Mouse (Mus musculus) ovary, postnatal 10 days (tissue): ENCODE data around the gene Clstn1.

ENCODE experiments used
- DNase-seq: peaks from one replicate; pipeline ENCODE4 v3.0.0; 2022; ENCODE audit warnings: low spot score

Gene Clstn1

DNA sequence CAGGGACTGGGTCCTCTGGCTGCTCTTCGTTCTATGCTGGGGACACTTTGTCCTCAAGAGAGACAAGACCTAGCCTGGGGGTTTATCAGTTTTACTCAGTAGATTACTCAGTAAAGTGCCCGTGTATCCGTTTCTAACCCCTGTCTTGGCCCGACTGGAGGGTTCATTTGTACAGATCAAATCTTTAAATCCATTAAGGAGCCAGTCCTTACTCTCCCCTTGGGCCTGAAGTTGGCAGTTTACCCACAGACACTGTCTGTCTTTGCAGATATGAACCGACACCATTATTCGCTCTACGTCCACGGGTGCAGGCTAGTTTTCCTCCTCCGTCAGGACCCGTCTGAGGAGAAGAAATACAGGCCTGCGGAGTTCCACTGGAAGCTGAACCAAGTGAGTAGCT lies 48.7 kb downstream of the Clstn1 start:
- DNase-seq: no peak

DNA sequence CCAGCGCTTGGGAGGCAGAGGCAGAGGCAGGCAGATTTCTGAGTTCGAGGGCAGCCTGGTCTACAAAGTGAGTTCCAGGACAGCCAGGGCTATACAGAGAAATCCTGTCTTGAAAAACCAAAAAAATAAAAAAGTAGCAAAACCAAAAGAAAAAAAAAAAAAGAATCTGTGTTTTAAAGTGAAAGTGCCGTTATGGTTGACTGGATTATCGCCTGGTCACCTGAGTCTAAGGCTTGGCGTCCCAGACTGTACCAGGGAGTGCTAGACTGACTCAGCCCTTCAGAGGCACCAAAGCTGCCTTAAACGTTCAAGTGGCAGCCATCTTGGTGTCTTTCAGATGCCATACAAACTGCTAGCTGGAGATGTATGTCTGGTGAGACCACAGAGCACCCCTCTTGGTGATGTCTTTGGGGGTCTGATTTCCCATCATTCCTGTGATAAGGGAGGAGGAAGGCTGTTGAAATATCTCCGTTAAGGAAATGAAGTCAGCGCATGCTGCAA lies 49.7 kb downstream of the Clstn1 start:
- DNase-seq: no peak

DNA sequence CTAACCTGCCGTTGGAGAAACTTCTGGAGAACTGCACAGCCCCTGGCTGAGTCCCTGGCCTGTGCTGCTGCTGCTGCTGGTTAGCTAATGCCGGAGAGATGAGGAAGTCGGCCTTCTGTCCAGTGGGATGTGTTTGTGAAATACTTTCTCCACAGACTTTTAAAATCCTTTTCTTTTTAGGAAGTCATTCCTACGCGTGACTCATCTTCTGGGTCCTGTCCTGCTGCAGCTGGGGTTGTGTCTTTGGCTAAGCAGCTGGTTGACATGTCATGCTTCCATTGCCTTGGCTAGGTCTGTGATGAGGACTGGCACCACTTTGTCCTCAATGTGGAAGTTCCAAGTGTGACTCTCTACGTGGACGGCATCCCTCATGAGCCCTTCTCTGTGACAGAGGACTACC lies 51.7 kb downstream of the Clstn1 start:
- DNase-seq: no peak

DNA sequence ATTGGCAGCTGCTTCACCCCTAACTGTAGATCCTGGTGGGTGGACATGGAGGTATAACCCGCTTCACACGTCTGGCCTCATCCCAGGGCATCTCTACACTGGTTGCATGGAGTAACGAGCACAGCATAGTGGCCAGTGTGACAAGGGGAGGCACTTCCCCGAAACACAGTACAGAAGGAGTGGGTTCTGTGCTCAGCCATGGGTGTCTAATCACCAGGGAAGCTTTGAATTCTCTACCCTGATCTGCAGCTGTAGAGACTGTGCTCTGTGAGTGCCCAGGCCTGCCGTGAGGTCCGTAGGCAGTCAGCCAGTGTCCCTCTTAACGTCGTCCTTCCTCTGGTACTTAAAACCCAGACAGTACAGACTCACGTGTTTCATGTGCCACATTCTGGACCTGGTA lies 54.6 kb downstream of the Clstn1 start:
- no peak for DNase-seq

DNA sequence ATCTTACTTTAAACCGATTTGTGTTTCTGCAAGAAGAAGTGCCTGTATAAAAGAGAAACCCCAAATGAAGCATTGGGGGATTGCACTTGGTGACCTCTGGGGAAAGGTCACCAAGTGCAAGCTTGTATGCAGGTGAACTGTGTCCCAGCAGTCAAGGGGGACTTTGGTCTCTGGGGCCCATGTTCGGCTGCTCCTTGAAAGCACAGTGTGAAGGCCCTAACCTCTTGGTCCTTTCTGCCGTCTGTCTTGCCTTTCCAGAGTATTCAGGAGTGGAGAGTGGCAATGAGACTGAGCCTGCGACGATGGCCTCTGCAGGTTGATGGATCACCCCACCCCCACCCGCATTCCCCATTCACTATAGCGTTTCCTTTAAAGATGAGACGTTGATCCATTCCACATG lies 55.1 kb downstream of the Clstn1 start:
- no peak for DNase-seq

DNA sequence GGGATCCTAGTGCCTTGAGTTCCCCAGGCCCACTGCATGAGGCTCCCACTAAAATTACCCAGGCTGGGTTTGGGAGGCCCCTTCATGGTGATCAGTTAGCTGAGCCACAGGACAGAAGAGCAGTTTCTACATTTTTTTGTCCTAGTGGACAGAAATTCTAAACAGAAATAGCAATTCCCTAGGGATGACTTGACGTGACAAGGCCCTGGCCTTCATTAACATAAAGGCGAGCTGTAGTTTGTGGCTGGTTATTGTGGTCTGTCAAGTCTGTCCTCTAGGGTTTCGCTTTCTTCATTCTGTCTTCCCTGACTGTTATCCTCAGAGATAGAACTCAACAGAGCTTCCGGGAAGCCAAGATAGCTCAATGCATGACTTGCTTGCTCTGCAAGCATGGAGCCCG lies 55.7 kb downstream of the Clstn1 start:
- no peak for DNase-seq

DNA sequence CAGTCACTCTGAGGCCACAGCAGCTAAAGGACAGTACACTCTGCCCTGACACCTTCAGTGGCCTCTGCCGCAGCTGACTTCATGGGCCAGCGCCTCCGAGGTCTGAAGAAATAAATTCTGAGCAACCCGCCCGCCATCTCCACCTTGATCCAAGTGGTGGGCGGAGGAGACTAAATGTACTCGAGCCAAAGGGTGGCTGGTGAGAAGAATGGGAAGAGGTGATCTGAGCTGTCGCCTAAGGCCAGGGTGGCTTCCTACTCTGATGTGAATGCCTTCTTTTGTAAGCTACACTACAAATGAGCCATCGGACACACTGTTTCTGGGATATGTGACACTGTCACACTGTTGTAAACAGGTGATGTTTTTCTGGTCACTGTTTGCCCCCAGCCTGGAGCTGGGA lies 59.5 kb downstream of the Clstn1 start:
- DNase-seq: no peak

DNA sequence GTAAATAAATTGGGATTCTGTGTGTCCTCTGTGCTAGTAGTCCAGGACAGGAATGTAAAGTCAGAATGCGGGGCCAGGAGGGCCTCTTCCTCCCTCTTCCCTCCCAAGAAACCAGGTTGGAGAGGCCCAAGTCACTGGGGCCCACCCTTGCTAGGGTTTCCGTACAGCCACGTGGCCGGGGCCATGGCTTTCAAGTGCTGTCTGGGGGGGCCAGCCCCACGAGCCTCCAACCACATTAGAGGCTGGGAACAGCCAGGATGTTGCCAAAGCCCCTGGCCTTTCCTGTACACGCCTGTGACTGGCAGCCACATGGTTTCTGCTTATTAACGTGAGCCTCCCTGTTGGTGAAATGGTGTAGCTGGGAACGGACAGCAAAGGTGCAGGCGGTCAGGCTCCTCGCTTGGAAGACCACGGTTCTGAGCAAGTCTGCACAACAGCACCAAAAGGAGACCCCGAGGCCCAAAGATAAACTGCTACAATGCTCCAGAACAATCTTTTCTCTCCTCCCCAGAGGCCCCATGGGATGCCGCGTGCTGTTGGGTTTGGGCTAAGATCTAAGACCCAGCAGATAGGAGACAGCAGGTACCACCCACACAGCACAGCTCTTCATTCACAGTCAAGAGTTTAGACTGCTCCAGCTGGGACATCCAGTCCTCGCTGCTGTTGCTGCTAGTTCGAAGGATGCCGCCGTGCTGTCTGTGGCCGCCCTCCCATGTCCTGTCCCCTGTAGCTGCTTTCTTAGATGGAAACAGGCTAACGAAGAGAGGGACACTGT lies 62.0 kb downstream of the Clstn1 start:
- no peak for DNase-seq

DNA sequence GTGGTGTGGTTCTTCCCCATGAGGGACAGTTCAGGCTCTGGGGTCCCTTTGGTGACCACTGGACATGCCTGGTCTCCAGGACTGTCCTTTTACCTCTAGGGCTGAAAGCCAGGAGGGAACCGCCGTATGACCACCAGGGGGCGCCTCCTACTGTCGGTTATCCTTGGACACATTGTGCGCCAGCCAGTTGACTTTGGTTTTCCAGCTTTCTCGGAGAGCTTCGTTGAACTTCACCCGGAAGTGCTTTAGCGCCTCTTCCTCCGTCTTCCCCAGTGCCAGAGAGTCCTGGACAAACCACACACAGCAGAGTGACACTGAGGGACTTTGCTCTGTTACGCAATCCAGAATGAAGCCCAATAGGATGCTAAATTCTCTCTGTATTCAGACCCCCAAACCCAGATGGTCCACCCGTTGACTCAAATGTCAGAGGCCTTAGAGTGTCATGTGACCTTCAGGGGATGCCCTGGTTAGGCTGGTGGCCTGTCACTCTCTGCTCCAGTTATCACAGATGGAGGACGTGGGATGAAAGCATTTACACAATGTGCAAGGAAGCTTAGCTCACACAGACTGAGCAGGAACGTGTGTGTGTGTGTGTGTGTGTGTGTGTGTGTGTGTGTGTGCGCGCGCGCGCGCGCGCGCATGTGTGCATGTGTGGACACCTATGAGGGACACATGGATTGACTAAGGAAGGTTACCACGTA lies 64.4 kb downstream of the Clstn1 start:
- peak; percentile 54 for DNase-seq

DNA sequence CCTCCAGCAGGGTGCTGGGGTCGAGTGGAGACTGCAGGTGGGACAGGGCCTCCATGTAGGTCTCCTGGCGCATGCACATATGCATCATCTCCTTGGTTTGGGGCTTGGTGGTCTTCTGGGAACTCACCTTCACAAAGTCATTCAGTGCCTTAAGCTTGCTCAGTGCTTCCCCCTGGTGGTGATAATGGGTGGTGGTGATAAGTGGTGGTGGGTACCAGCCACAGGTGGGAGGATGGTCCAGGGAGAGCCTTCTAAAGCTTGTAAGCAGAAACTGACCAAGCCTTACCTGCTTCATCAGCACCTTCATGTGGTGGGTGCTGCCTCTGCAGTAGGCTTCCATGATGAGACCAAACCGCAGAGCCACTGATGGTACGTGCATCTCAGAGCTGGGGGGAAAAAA lies 68.0 kb downstream of the Clstn1 start:
- DNase-seq: no peak

DNA sequence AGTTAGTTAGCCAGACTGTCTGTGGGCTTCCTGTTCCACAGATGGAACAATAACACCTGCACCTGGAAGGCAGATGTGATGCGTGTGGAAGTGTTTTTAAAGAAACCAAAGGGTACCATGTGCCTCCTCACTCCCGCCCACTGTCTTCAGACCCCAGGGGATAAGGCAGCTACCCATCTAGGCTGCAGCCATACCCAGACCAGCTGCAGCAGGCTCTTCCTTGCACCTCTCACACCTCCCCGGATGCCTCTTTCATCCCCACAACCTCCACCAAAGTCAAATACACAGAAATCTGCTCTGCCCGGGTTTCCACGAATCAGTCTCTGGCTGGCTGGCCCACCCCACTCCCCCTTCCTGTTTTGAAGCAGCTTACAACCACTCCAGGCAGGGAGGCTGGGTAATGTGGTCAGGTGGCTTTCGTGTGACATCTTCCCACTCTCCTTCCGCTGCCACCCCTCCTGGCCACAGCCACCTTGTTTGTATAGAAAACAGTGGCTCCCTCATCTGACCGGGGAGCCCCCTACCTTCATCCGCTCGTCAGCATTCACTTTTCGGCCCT lies 71.7 kb downstream of the Clstn1 start:
- no peak for DNase-seq

DNA sequence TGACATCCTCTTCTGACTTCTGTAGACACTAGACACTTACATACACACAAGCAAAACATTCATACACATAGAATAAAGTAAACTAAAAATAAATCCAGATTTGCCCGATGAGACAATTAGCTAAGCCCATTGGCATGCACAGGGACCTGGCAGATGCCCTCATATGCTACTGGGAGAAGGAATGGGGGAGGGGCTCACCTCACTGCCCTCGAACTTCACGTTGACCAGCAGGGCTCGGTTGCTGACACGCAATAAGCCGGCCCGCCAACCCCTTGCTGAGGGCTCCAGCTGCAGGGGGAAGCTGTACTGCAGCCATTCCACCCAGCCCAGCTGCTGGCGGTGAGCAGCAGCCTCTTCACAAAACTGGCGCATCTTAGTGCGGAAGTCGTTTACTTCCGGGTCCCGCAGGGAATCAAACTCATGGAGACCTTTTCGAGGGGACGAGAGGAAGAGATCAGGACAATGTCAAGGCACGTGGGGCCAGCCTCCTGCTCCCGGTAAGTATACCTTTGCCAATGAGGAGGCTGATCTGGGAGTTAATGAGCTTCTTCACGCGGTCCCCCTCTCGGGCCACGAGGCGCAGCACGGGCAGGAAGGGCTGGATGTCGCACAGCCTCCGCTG lies 73.3 kb downstream of the Clstn1 start:
- DNase-seq: no peak

DNA sequence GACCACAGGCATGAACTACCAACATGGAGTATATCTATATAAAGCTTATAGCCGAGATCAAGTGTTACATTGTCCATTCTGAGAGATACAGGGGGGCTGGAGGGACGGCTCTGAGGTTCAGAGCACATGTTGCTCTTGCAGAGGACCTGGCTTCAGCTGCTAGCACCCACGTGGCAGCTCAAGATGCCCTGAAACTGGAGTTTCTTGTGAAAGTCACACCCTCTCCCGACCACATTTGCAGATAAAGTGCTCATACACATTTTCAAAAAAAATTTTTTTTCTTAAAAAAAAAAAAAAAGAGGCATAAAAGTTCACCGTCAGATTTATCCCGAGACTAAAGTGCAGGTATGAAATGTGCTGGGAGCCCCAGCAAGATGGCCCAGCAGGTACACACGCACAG lies 74.3 kb downstream of the Clstn1 start:
- no peak for DNase-seq

DNA sequence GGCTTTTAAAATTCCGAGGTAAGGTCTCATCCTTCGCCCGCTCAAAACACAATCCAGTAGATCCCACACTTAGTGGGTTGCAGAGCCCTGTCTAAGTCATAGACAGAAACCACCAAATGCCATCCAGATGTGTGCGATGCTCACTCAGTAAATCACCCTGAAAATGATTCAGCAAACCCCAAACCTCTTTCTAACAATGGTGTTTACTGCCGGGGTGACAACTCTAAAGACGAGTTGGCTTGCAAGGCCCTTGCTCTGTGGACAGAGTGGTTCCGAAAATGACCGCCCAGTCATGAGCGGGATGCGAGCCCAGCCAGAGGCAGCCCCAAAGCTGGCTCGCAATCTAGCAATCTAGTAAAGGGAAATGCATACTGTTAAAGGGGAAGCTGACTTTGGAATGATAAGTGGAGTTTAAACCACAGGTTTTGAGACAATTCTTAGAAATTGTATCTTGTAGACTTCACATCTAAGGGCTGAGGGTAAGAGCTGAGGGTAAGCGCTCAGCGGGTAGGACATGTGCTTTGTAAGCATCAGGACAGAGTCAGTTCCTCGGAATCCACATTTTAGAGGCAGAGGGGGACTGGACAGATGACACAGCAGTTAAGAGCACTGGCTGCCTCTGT lies 75.8 kb downstream of the Clstn1 start:
- DNase-seq: no peak

DNA sequence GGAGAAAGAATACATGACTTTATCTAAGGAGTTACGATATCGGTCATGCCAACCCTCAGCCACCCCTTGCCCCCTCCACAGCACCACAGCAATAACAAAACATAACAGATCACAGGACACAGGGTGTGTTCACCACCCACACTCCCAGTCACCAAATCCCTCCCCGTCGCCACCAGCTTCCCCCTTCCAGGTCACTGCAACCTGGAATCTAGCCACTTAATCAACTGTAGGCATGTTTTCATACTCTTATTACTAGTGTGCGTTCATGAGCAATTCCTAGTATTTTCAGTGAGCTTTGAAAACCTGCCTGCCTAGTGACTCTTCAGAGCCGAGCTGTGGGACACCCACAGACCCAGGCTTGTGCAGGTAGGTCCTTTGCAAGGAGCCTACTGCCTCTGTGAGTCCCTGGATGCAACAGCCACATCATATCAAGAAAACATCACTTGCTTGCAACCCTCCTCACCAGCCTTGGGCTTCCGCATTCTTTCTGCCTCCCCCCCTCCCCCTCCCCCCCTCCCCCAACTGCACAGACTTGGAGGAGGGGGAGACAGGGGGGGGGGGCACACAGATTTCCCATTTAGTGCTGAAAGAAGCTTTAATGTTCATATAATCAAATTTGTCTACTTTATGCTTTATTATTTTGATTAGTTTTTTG lies 77.7 kb downstream of the Clstn1 start:
- DNase-seq: no peak

DNA sequence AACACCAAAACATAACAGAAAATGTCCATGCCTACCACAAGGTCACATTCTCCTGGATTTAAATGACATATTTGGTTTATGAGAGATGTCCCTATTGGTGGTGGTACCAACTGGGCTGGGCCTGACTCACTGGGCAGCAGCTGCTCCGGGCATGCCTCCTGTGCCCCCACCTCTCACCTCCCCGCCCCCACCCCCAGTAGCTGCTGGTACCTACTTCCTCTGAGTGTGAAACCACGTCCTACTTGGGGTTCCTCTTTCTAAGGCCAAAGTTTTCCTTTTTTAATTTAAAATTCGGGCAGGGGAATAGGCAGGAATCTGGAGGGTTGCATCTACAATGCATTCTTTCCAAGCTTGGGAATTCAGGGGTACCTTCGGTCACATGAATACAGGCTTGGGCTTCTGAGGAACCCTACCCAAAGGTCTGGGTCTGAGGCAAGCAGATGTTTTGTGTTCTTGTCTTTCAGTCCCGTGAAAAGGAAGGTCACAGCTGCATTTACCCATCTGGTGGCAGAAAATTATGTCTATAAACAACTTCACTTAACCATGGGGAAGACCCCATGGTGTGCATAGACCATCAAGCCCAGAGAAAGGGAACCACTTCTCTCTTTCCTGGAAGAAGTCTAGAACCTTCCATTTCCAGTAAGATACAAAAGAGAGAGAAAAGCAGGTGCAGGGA lies 78.9 kb downstream of the Clstn1 start:
- no peak for DNase-seq

DNA sequence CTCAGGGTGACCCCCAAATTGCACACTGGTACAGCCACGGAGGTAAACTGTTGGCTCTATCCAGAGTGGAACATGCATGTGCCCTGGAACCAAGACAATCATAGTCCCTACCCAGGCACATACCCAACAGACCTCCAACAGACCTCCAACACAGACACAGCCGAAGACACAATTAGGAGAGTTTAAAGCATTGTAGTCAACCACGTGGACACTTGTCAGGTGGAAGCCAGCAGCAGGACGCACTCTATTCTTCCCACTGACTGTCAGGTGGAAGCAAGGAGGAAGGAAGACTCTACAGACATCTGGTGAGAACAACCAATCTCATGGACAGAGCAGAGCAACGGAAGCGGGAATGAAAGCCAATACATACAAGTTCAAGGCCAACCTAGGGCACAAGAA lies 79.4 kb downstream of the Clstn1 start:
- DNase-seq: no peak

DNA sequence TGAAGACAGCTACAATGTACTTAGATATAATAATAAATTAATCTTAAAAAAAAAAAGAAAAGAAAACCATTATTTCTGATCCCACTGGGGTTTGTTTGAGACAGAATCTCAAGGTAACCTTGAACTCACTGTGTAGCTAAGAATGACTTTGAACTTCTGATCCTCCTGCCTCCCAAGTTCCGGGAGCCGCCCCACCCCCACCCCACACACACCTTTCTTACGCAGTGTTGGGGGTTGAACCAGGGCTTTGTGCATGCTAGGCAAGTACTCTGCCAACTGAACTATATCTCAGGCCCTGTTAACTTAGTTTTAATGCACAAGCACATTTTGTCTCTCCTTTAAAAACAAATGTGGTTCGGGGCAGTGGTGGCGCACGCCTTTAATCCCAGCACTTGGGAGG lies 84.9 kb downstream of the Clstn1 start:
- no peak for DNase-seq

DNA sequence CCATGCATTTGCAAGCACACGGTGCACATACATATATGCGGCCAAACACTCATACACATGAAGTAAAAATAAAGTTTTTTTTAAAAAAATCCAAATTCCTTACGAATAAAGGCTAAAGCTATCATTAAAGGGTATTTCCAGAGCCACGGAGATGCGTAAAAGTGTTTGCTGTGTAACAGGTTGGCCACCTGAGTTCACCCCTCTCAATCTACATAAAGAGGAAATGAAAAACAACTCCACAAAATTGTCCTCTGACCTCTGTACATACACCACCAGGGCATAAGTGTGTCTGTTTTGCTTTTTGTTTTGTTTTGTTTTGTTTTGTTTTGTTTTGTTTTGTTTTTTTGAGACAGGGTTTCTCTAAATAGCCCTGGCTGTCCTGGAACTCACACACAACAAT lies 86.5 kb downstream of the Clstn1 start:
- DNase-seq: no peak

DNA sequence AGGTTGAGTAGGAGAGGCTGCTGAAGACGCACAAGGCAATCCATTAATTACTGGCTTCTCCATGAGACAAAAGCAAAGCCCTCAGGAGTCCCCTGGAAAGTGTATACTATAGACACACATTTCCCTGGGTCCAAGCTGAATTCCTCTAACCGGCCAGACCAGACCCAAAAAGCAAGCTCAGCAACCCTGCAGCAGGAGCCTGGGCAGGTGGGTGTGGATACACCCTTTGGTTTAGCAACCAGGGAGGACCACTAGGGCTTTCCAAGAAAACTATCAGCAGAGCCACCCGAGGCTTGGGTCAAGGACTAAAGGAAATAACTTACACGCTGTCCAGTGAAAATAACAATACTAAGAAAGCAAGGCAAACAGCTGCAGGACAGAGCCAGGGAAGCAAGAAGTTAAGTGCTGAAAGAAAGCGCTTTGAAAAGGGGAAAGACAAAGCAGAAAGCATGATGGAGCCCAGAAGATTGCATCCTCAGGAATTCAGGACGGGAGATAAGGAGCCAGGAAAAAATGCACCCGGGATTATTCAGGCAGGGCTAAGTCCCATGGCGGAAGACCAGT lies 88.6 kb downstream of the Clstn1 start:
- no peak for DNase-seq
